Mouse (Mus musculus): Measurements from ENCODE around the gene C1ql4. TPM values are rescaled to one million over a fixed set of nuclear protein-coding genes. Genes with fewer than 3 reads are reported as not detected.

Gene C1ql4
- polyA plus RNA-seq, 1 experiment from 2014 or later, result 0.12 TPM

- no peak overlapping the region for H3K4me2 ChIP-seq (ENCODE audit: low read depth, low read length)
- H3K4me3 ChIP-seq (ENCODE audit: low read length), result no peak overlapping the region
- H3K27me3 ChIP-seq (ENCODE audit: control insufficient read depth, insufficient read depth, low read length), result no peaks in the 10 kb centered on the region
- no peak for ATAC-seq (replicated peaks; ENCODE audit: extremely low read depth, insufficient read depth, low FRiP score)
- H3K27ac ChIP-seq (ENCODE audit: low read length), result no peak overlapping the region
- H3K9me3 ChIP-seq (replicated peaks; ENCODE audit: control insufficient read depth, low read length), result no peaks in the 10 kb centered on the region
- whole genome bisulfite sequencing, result 55% methylated on average over 7 of the region's 7 CpGs
- H3K4me1 ChIP-seq (ENCODE audit: control insufficient read depth, insufficient read depth, low read length), result no peaks in the 10 kb centered on the region
- no peak overlapping the region for H3K9ac ChIP-seq (ENCODE audit: low read length)
- no peaks in the 10 kb centered on the region for H3K36me3 ChIP-seq (ENCODE audit: control insufficient read depth, insufficient read depth)
These were observed 17.6 kb upstream of the C1ql4 start for GRCm38 (mm10) chr15:99105238-99105637.

GRCm38 (mm10) chr15:99099984-99100383 lies 12.4 kb upstream of the C1ql4 start:
- Histone ChIP-seq H3K4me2 (ENCODE audit: low read depth, low read length) (no peak overlapping the region), H3K9me3 (replicated peaks; ENCODE audit: control insufficient read depth, low read length) (no peaks in the 10 kb centered on the region), H3K9ac (ENCODE audit: low read length) (no peak overlapping the region), H3K4me1 (ENCODE audit: control insufficient read depth, insufficient read depth, low read length) (peaks cover 17% of the 10 kb centered on the region), H3K36me3 (ENCODE audit: control insufficient read depth, insufficient read depth) (no peaks in the 10 kb centered on the region), H3K27ac (ENCODE audit: low read length) (no peak overlapping the region), H3K27me3 (ENCODE audit: control insufficient read depth, insufficient read depth, low read length) (peaks cover 36% of the 10 kb centered on the region), H3K4me3 (ENCODE audit: low read length) (no peak overlapping the region)
- ATAC-seq (replicated peaks; ENCODE audit: extremely low read depth, insufficient read depth, low FRiP score), result no peak
- WGBS, result 58% methylated on average over 3 of the region's 3 CpGs

- ATAC-seq (replicated peaks; ENCODE audit: extremely low read depth, insufficient read depth, low FRiP score), result peak; percentile 44; the same call in 1 of the 2 replicates
These were observed 11.5 kb upstream of the C1ql4 start for GRCm38 (mm10) chr15:99099139-99099556.

GRCm38 (mm10) chr15:99098493-99098861 lies 10.9 kb upstream of the C1ql4 start:
- Histone ChIP-seq H3K36me3 (ENCODE audit: control insufficient read depth, insufficient read depth) (no peaks in the 10 kb centered on the region), H3K4me1 (ENCODE audit: control insufficient read depth, insufficient read depth, low read length) (peaks cover 23% of the 10 kb centered on the region), H3K9ac (ENCODE audit: low read length) (no peak overlapping the region), H3K9me3 (replicated peaks; ENCODE audit: control insufficient read depth, low read length) (no peaks in the 10 kb centered on the region), H3K4me2 (ENCODE audit: low read depth, low read length) (peak overlapping the region; percentile 79), H3K27me3 (ENCODE audit: control insufficient read depth, insufficient read depth, low read length) (peaks cover 48% of the 10 kb centered on the region), H3K4me3 (ENCODE audit: low read length) (peak overlapping the region; percentile 53), H3K27ac (ENCODE audit: low read length) (no peak overlapping the region)
- no peak for ATAC-seq (replicated peaks; ENCODE audit: extremely low read depth, insufficient read depth, low FRiP score)
- 4% methylated on average over 9 of the region's 9 CpGs for WGBS

More at GRCm38 (mm10) chr15:99099139-99099556, 11.5 kb upstream of the C1ql4 start:
- peak overlapping the region; percentile 53 for H3K4me3 ChIP-seq (ENCODE audit: low read length)
- WGBS, result 2% methylated on average over 15 of the region's 15 CpGs
- no peaks in the 10 kb centered on the region for H3K9me3 ChIP-seq (replicated peaks; ENCODE audit: control insufficient read depth, low read length)
- H3K27me3 ChIP-seq (ENCODE audit: control insufficient read depth, insufficient read depth, low read length), result peaks cover 43% of the 10 kb centered on the region
- no peaks in the 10 kb centered on the region for H3K36me3 ChIP-seq (ENCODE audit: control insufficient read depth, insufficient read depth)
- 0 out of 2 replicates have a peak overlapping the region, but pooled peaks have one; percentile 33 for H3K9ac ChIP-seq (ENCODE audit: low read length)
- H3K4me1 ChIP-seq (ENCODE audit: control insufficient read depth, insufficient read depth, low read length), result peaks cover 20% of the 10 kb centered on the region
- peak overlapping the region; percentile 79 for H3K4me2 ChIP-seq (ENCODE audit: low read depth, low read length)
- no peak overlapping the region for H3K27ac ChIP-seq (ENCODE audit: low read length)

GRCm38 (mm10) chr15:99097840-99098492 lies 10.3 kb upstream of the C1ql4 start:
- Histone ChIP-seq H3K4me1 (ENCODE audit: control insufficient read depth, insufficient read depth, low read length) (peaks cover 23% of the 10 kb centered on the region), H3K9ac (ENCODE audit: low read length) (peak overlapping the region; percentile 63)
- WGBS, result 1% methylated on average over 39 of the region's 39 CpGs

GRCm38 (mm10) chr15:99096831-99097500 lies 9.3 kb upstream of the C1ql4 start:
- whole genome bisulfite sequencing, result under 1% methylated on average over 53 of the region's 58 CpGs
- peaks cover 23% of the 10 kb centered on the region for H3K4me1 ChIP-seq (ENCODE audit: control insufficient read depth, insufficient read depth, low read length)
- peaks cover 63% of the 10 kb centered on the region for H3K27me3 ChIP-seq (ENCODE audit: control insufficient read depth, insufficient read depth, low read length)
- ATAC-seq (replicated peaks; ENCODE audit: extremely low read depth, insufficient read depth, low FRiP score), result no peak
- H3K27ac ChIP-seq (ENCODE audit: low read length), result no peak overlapping the region
- peak overlapping the region; percentile 79 for H3K4me2 ChIP-seq (ENCODE audit: low read depth, low read length)
- peak overlapping the region; percentile 49 for H3K9ac ChIP-seq (ENCODE audit: low read length)
- no peaks in the 10 kb centered on the region for H3K36me3 ChIP-seq (ENCODE audit: control insufficient read depth, insufficient read depth)
- H3K9me3 ChIP-seq (replicated peaks; ENCODE audit: control insufficient read depth, low read length), result no peaks in the 10 kb centered on the region
- peak overlapping the region; percentile 53 for H3K4me3 ChIP-seq (ENCODE audit: low read length)

More at GRCm38 (mm10) chr15:99097840-99098492, 10.3 kb upstream of the C1ql4 start:
- Histone ChIP-seq H3K36me3 (ENCODE audit: control insufficient read depth, insufficient read depth) (no peaks in the 10 kb centered on the region), H3K9me3 (replicated peaks; ENCODE audit: control insufficient read depth, low read length) (no peaks in the 10 kb centered on the region), H3K27ac (ENCODE audit: low read length) (no peak overlapping the region), H3K4me3 (ENCODE audit: low read length) (peak overlapping the region; percentile 53), H3K27me3 (ENCODE audit: control insufficient read depth, insufficient read depth, low read length) (peaks cover 53% of the 10 kb centered on the region), H3K4me2 (ENCODE audit: low read depth, low read length) (peak overlapping the region; percentile 79)
- no peak for ATAC-seq (replicated peaks; ENCODE audit: extremely low read depth, insufficient read depth, low FRiP score)

- peaks cover 23% of the 10 kb centered on the region for H3K4me1 ChIP-seq (ENCODE audit: control insufficient read depth, insufficient read depth, low read length)
- no peaks in the 10 kb centered on the region for H3K36me3 ChIP-seq (ENCODE audit: control insufficient read depth, insufficient read depth)
- no peak overlapping the region; the same call in 1 of the 2 replicates for H3K9ac ChIP-seq (ENCODE audit: low read length)
- H3K9me3 ChIP-seq (replicated peaks; ENCODE audit: control insufficient read depth, low read length), result no peaks in the 10 kb centered on the region
- ATAC-seq (replicated peaks; ENCODE audit: extremely low read depth, insufficient read depth, low FRiP score), result no peak
- WGBS, result 8% methylated on average over 24 of the region's 24 CpGs
- peak overlapping the region; percentile 53 for H3K4me3 ChIP-seq (ENCODE audit: low read length)
- H3K4me2 ChIP-seq (ENCODE audit: low read depth, low read length), result peak overlapping the region; percentile 79
- no peak overlapping the region for H3K27ac ChIP-seq (ENCODE audit: low read length)
- H3K27me3 ChIP-seq (ENCODE audit: control insufficient read depth, insufficient read depth, low read length), result peaks cover 69% of the 10 kb centered on the region
These were observed 8.6 kb upstream of the C1ql4 start for GRCm38 (mm10) chr15:99096061-99096793.

GRCm38 (mm10) chr15:99095356-99095755 lies 7.7 kb upstream of the C1ql4 start:
- H3K4me1 ChIP-seq (ENCODE audit: control insufficient read depth, insufficient read depth, low read length), result peaks cover 23% of the 10 kb centered on the region
- ATAC-seq (replicated peaks; ENCODE audit: extremely low read depth, insufficient read depth, low FRiP score), result no peak
- H3K9me3 ChIP-seq (replicated peaks; ENCODE audit: control insufficient read depth, low read length), result no peaks in the 10 kb centered on the region
- no peaks in the 10 kb centered on the region for H3K36me3 ChIP-seq (ENCODE audit: control insufficient read depth, insufficient read depth)
- WGBS, result 19% methylated on average over 6 of the region's 6 CpGs
- no peak overlapping the region for H3K27ac ChIP-seq (ENCODE audit: low read length)
- H3K4me3 ChIP-seq (ENCODE audit: low read length), result no peak overlapping the region
- no peak overlapping the region for H3K9ac ChIP-seq (ENCODE audit: low read length)
- peaks cover 77% of the 10 kb centered on the region for H3K27me3 ChIP-seq (ENCODE audit: control insufficient read depth, insufficient read depth, low read length)
- H3K4me2 ChIP-seq (ENCODE audit: low read depth, low read length), result no peak overlapping the region

Data from heart, embryonic 16.5 days (tissue).